Mouse (Mus musculus) heart, postnatal 25 days (tissue): ENCODE measurements around the gene Gsta3. TPM values are rescaled to one million over a fixed set of nuclear protein-coding genes. Genes with fewer than 3 reads are reported as not detected.

Experiments
- DNase-seq: peaks from one replicate; pipeline ENCODE4 v3.0.0; 2022; ENCODE audit warnings: low spot score
- intact Hi-C: fragments of 180-260 bp; cut with DNase I; formaldehyde crosslinking; loops from one replicate; pipeline ENCODE4 v1.15.1; 2025
- total RNA-seq, 2 experiments: library from RNA; stranded (reverse); gene quantifications; 2 replicates each; pipeline ENCODE4 v1.2.3; 2021

Gsta3 gene
- total RNA-seq, 2 experiments from 2014 or later: 6.5 to 11.0 TPM

GRCm38 (mm10) chr1:21291394-21291793 lies 51.0 kb downstream of the Gsta3 start:
- intact Hi-C loops: no loop called here
- no peak for DNase-seq

DNA sequence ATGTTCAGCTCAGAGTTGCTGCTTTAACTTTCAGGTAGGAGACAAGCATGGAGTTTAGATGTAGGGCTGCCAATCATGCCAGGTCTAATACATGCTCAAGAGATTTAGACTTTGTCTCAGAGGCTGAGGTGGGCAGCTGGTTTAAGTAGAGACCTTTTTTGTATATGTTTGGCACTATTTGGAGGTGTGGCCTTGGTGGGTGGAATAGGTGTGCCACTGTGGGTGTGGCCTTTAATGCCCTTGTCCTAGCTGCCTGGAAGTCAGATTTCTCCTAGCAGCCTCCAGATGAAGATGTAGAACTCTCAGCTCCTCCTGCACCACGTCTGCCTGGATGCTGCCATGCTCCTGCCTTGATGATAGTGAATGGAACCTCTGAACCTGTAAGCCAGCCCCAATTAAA lies 52.2 kb downstream of the Gsta3 start:
- no peak for DNase-seq
- intact Hi-C loops: no loop called here

DNA sequence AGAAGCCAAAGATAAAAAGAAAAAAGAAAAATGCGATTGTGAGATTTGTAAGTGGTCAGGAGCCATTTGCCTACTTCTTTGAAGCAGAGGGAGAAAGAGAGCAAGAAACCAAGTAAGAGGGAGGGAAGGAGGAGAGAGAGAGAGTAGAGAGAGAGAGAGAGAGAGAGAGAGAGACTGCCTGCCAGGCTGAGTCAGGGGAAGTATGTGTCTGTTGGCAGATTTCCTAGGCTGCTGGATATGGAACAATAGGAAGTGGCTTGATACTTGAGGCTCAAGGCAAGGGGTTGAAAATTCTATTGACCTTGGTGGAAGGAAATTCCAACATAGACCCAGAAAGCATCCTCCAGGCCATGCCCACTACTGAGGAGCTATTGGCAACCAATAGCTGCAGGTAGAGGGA lies 55.8 kb downstream of the Gsta3 start:
- intact Hi-C loops: no loop called here
- no peak for DNase-seq

DNA sequence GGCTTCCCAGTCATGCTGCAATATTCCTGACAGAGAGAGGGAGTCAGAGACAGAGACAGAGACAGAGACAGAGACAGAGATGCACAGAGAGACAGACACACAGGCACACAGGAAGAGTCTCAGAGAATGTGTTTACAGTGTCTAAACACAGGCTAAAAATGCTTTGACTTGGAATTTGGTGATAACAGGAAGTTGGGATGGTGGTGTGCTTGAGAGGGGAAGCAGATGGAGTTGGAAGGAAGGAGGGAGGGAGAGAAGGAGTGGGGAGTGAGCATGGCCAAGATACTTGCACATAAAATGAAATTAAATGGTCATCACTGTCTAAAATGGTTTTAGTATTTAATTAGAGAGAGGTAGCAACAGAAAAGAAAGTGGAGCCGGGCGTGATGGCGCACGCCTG lies 57.7 kb downstream of the Gsta3 start:
- intact Hi-C loops: no loop called here

GRCm38 (mm10) chr1:21299826-21300225 lies 59.4 kb downstream of the Gsta3 start:
- no peak for DNase-seq
- intact Hi-C loops: no loop called here

More for the DNA sequence above, 57.7 kb downstream of the Gsta3 start:
- no peak for DNase-seq

- DNase-seq: no peak
- intact Hi-C loops: no loop called here
Measured at GRCm38 (mm10) chr1:21301686-21302085, 61.3 kb downstream of the Gsta3 start.

DNA sequence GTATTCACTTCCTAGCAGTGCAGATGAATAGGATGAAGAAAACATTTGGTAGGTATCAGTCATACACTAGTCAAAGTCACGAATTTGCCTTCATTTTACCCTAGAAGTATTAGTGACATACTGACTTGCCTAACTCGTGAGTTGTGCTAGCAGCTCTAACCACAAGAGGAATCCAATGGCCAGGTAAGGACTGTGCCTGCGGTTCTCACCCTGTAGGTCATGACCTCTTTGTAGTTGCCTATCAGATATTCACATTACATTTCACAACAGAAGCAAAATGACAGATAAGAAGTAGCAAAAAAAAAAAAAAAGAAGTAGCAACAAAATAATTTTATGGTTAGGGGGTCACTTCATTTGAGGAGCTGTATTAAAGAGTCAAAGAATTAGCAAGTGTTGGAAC lies 63.8 kb downstream of the Gsta3 start:
- intact Hi-C loops: no loop called here
- no peak for DNase-seq

DNA sequence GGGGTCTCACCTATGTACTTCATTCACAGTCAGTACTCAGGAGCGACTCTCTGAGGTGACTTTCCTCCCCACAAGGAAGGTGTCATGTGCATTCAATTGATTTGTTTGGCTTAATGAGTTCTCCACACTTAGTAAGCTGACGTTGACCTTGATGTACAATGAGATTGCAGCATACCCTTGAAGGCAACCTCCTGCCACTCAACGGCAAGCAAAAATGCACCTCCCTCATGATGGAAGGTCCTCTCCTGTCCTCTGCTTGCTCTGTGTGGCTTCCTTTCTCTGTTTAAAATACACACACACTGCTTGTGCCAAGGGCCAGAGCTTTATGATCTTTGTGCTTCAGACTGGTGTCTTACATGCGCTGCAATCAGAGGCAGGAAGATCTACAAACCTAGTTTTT lies 64.3 kb downstream of the Gsta3 start:
- intact Hi-C loops: no loop called here

DNA sequence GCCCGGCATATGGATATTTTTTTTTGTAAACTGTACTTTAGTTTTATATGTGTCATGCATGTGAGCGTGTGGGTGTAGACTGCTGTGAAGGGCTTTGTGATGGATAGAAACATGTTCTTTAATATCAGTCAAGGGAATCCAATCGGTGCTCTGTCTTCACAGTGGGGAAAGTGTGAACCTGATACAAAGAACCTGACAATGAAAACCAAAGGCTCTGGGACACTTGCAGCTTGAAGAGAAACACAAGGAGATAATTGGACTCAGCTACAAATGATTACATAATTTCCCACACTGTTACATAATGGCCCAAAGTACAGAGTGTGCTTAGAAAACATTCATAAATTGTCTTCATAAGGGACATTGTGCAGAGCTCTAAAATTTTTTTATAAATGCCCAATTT lies 65.1 kb downstream of the Gsta3 start:
- intact Hi-C loops: no loop called here

More for the DNA sequence above, 64.3 kb downstream of the Gsta3 start:
- no peak for DNase-seq

DNA sequence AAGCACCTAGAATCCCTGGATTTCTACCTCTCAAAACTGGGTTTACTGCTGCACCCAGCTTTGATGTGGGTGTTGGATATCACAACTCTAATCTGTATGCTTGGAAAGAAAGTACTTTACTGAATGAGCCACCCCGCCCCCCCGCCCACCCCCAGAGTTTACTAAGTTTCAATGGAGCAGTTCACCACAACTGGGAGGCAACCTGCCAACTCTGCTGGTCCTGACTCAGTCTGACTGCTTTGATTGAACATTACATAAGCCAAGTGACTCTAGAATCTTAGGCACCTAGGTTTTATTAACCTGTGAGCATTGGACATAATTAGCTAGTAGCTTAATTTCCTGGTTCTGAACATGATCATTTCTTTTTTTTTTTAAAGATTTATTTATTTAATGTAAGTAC lies 73.9 kb downstream of the Gsta3 start:
- intact Hi-C loops: no loop called here
- DNase-seq: no peak

More for the DNA sequence above, 65.1 kb downstream of the Gsta3 start:
- DNase-seq: no peak

Other genes with a start within 250 kb of the Gsta3 start
- gene Tram2, start 161.4 kb upstream of the Gsta3 start, total RNA-seq: 1 to 10 TPM; 6.9 to 7.4 TPM
- gene Tmem14a, start 22.0 kb upstream of the Gsta3 start, total RNA-seq: 1 to 10 TPM; 1.8 to 2.9 TPM
- gene Khdc1a, start 109.1 kb downstream of the Gsta3 start, total RNA-seq: not detected
- not detected for gene Khdc1c, start 127.7 kb downstream of the Gsta3 start, total RNA-seq
- not detected for gene Khdc1b, start 143.0 kb downstream of the Gsta3 start, total RNA-seq